ENCODE assay signal across 26 mouse cellular contexts in genomic region chr13:37799413-37799812, GRCm38 (mm10). TPM values are rescaled to one million over a fixed set of nuclear protein-coding genes. Genes with fewer than 3 reads are reported as not detected.
DNase-seq lines count a peak whose midpoint lies in the region; ATAC-seq and TF ChIP-seq lines count a peak whose summit lies in the region.
"Had no signal": no experiment of that assay in that cellular context is flagged by ENCODE, and none has a peak within 500 bp of the region (broad histone marks: within the 10 kb centered on the region; RNA-seq: fewer than 3 reads in every experiment).

No protein-coding gene starts in this region.

- no peak overlapping the region for H3K4me3 ChIP-seq in heart, embryonic 14.5 days (ENCODE audit: control insufficient read depth in 1 of 2, insufficient read depth in 1 of 2, low read depth in 1 of 2, low read length in 2 of 2)
- H3K4me3 ChIP-seq in heart, adult 2 months, result no peak overlapping the region
- H3K4me3 ChIP-seq in liver, adult 2 months (ENCODE audit: insufficient read depth, low read depth, low read length), result peak overlapping the region; percentile 54
- no peak overlapping the region for H3K4me3 ChIP-seq in liver, embryonic 11.5 days (ENCODE audit: low read depth, low read length)
- H3K4me3 ChIP-seq in small intestine, adult 2 months (ENCODE audit: low read depth, low read length), result peak overlapping the region; percentile 38; the same call in 1 of the 2 replicates
- H3K4me3 ChIP-seq: embryonic facial prominence, embryonic 10.5 days; embryonic facial prominence, embryonic 15.5 days; forebrain, embryonic 13.5 days; hindbrain, embryonic 12.5 days; liver, embryonic 13.5 days; lung, embryonic 15.5 days; midbrain, embryonic 10.5 days; midbrain, embryonic 15.5 days; neural tube, embryonic 15.5 days; stomach, embryonic 15.5 days had no signal

- intact Hi-C loops in heart, postnatal 10 days (cut with DNase I), result no loop called here
- intact Hi-C loops in heart, adult 2 months (cut with DNase I), result no loop called here

- 0 out of 4 replicates have a peak overlapping the region, but pooled peaks of 1 of the 2 experiments have one; percentile 41 for H3K27ac ChIP-seq in heart, embryonic 14.5 days (replicated peaks in 1 of 2; ENCODE audit: control insufficient read depth in 1 of 2, insufficient read depth in 1 of 2, low read depth in 2 of 2, low read length in 2 of 2)
- H3K27ac ChIP-seq in heart, adult 2 months, result no peak overlapping the region
- peak overlapping the region; percentile 95 for H3K27ac ChIP-seq in liver, adult 2 months (replicated peaks; ENCODE audit: insufficient read depth, low read depth, low read length)
- no peak overlapping the region for H3K27ac ChIP-seq in liver, embryonic 11.5 days (ENCODE audit: low read depth, low read length)
- no peak overlapping the region for H3K27ac ChIP-seq in small intestine, adult 2 months (ENCODE audit: insufficient read depth, low read depth, low read length)
- H3K27ac ChIP-seq: embryonic facial prominence, embryonic 10.5 days; embryonic facial prominence, embryonic 15.5 days; forebrain, embryonic 13.5 days; hindbrain, embryonic 12.5 days; hindbrain, postnatal 0 days; liver, embryonic 13.5 days; lung, embryonic 15.5 days; midbrain, embryonic 10.5 days; midbrain, embryonic 15.5 days; neural tube, embryonic 15.5 days; stomach, embryonic 15.5 days had no signal

- H3K4me1 ChIP-seq in heart, embryonic 14.5 days (ENCODE audit: control insufficient read depth in 2 of 2, insufficient read depth in 2 of 2, low read length in 2 of 2), result peaks cover 19 to 27% of the 10 kb centered on the region in 2 experiments
- H3K4me1 ChIP-seq in heart, adult 2 months (ENCODE audit: control insufficient read depth, insufficient read depth, low read length), result peaks cover 2% of the 10 kb centered on the region; the same call in 1 of the 2 replicates
- peaks cover 7% of the 10 kb centered on the region for H3K4me1 ChIP-seq in liver, adult 2 months (ENCODE audit: control insufficient read depth, insufficient read depth, low read length)
- H3K4me1 ChIP-seq in liver, embryonic 11.5 days (replicated peaks; ENCODE audit: control insufficient read depth, insufficient read depth, low read length), result peaks cover 27% of the 10 kb centered on the region
- peaks cover 27% of the 10 kb centered on the region for H3K4me1 ChIP-seq in small intestine, adult 2 months (ENCODE audit: control insufficient read depth, insufficient read depth, insufficient read length, low read length)
- H3K4me1 ChIP-seq: embryonic facial prominence, embryonic 15.5 days had no signal

- H3K4me2 ChIP-seq in heart, embryonic 14.5 days (ENCODE audit: low read length), result peak overlapping the region; percentile 48
- H3K4me2 ChIP-seq in liver, embryonic 11.5 days, result no peak overlapping the region
- H3K4me2 ChIP-seq: embryonic facial prominence, embryonic 15.5 days; forebrain, embryonic 13.5 days; hindbrain, embryonic 12.5 days; liver, embryonic 13.5 days; lung, embryonic 15.5 days; midbrain, embryonic 15.5 days; neural tube, embryonic 15.5 days; stomach, embryonic 15.5 days had no signal

- peak; percentile 67 for DNase-seq in heart, adult 11 months
- DNase-seq in heart, postnatal 10 days, result no peak
- DNase-seq in heart, adult 2 months, result no peak
- DNase-seq in liver, adult 2 months (ENCODE audit: extremely low read depth, low read depth, low spot score), result peak; percentile 89
- DNase-seq in liver, embryonic 11.5 days (ENCODE audit: low spot score), result no peak
- DNase-seq: cerebellum, adult 8-10 months; cerebellum, postnatal 25 days; gastrocnemius, postnatal 10 days; kidney, adult 11 months; kidney, postnatal 14 days; layer of hippocampus, adult 9-11 months; liver, embryonic 13.5 days; right cerebral cortex, postnatal 14 days had no signal

- no peak overlapping the region for H3K9ac ChIP-seq in heart, embryonic 14.5 days (ENCODE audit: low read length)
- no peak overlapping the region for H3K9ac ChIP-seq in heart, adult 2 months (ENCODE audit: low read depth, low read length)
- peak overlapping the region; percentile 74 for H3K9ac ChIP-seq in liver, adult 2 months (ENCODE audit: low read depth, low read length)
- H3K9ac ChIP-seq in liver, embryonic 11.5 days (ENCODE audit: low read depth, low read length), result no peak overlapping the region
- H3K9ac ChIP-seq: embryonic facial prominence, embryonic 15.5 days; forebrain, embryonic 13.5 days; hindbrain, embryonic 12.5 days; liver, embryonic 13.5 days; lung, embryonic 15.5 days; midbrain, embryonic 15.5 days; neural tube, embryonic 15.5 days; stomach, embryonic 15.5 days had no signal

- TF ChIP-seq EP300 in heart, adult 2 months (IDR thresholded peaks at IDR 0.05; ENCODE audit: insufficient read depth, low read depth, low read length), result no peak

- no peaks in the 10 kb centered on the region for H3K79me2 ChIP-seq in heart, adult 2 months (replicated peaks; ENCODE audit: control insufficient read depth, insufficient read depth, low read length)
- H3K79me2 ChIP-seq in liver, adult 2 months (ENCODE audit: control insufficient read depth, insufficient read depth, low read length), result no peaks in the 10 kb centered on the region

- TF ChIP-seq CTCF in heart, adult 2 months (IDR thresholded peaks at IDR 0.05), result no peak
- no peak for TF ChIP-seq CTCF in liver, adult 2 months (IDR thresholded peaks at IDR 0.05; ENCODE audit: low read depth, low read length)
- TF ChIP-seq CTCF in small intestine, adult 2 months (IDR thresholded peaks at IDR 0.05; ENCODE audit: extremely low read depth, insufficient read length, insufficient replicate concordance, low read depth, low read length), result no peak

- WGBS in heart, embryonic 14.5 days, result 52% methylated on average over 9 of the region's 9 CpGs
- WGBS in heart, adult 2 months, result 64% methylated on average over 9 of the region's 9 CpGs
- WGBS in liver, adult 2 months, result 24% methylated on average over 9 of the region's 9 CpGs
- 69% methylated on average over 9 of the region's 9 CpGs for WGBS in liver, embryonic 11.5 days
- WGBS in small intestine, adult 2 months, result 31% methylated on average over 9 of the region's 9 CpGs

- no peak for ATAC-seq in heart, embryonic 14.5 days (ENCODE audit: insufficient number of reproducible peaks, insufficient read depth, low FRiP score, low read depth)
- no peak for ATAC-seq in liver, embryonic 11.5 days (replicated peaks; ENCODE audit: low FRiP score)
- ATAC-seq: forebrain, embryonic 13.5 days; hindbrain, postnatal 0 days; midbrain, embryonic 15.5 days; Patski had no signal

- no peaks in the 10 kb centered on the region for H3K36me3 ChIP-seq in heart, embryonic 14.5 days (ENCODE audit: control insufficient read depth, insufficient read depth, low read length)
- no peaks in the 10 kb centered on the region for H3K36me3 ChIP-seq in heart, adult 2 months (ENCODE audit: control insufficient read depth, insufficient read depth, low read length)
- H3K36me3 ChIP-seq in liver, adult 2 months (ENCODE audit: control insufficient read depth, insufficient read depth, low read length), result no peaks in the 10 kb centered on the region
- no peaks in the 10 kb centered on the region for H3K36me3 ChIP-seq in liver, embryonic 11.5 days (ENCODE audit: control insufficient read depth, insufficient read depth, low read length)
- no peaks in the 10 kb centered on the region for H3K36me3 ChIP-seq in small intestine, adult 2 months (ENCODE audit: control insufficient read depth, insufficient read depth, low read length)
- H3K36me3 ChIP-seq: embryonic facial prominence, embryonic 10.5 days; embryonic facial prominence, embryonic 15.5 days; hindbrain, embryonic 12.5 days; liver, embryonic 13.5 days; lung, embryonic 15.5 days; midbrain, embryonic 10.5 days; midbrain, embryonic 15.5 days; neural tube, embryonic 15.5 days; stomach, embryonic 15.5 days had no signal

- no peak for TF ChIP-seq POLR2A in heart, adult 2 months (IDR thresholded peaks at IDR 0.05; ENCODE audit: insufficient read depth, low read depth, low read length)
- TF ChIP-seq POLR2A in liver, adult 2 months (IDR thresholded peaks at IDR 0.05; ENCODE audit: extremely low read depth, insufficient read depth, low read length), result 0 out of 2 replicates have a peak, but pooled peaks have one; percentile 24
- no peak for TF ChIP-seq POLR2A in small intestine, adult 2 months (IDR thresholded peaks at IDR 0.05; ENCODE audit: low read depth, low read length)

- H3K27me3 ChIP-seq in heart, embryonic 14.5 days (ENCODE audit: control insufficient read depth, insufficient read depth, low read length), result no peaks in the 10 kb centered on the region
- H3K27me3 ChIP-seq in heart, adult 2 months (ENCODE audit: control insufficient read depth, insufficient read depth, low read length), result no peaks in the 10 kb centered on the region
- H3K27me3 ChIP-seq in liver, adult 2 months (ENCODE audit: control insufficient read depth, insufficient read depth, low read length), result no peaks in the 10 kb centered on the region
- H3K27me3 ChIP-seq in liver, embryonic 11.5 days (replicated peaks; ENCODE audit: control insufficient read depth, insufficient read depth, low read length), result no peaks in the 10 kb centered on the region
- no peaks in the 10 kb centered on the region for H3K27me3 ChIP-seq in small intestine, adult 2 months (ENCODE audit: control insufficient read depth, insufficient read depth, low read length)
- H3K27me3 ChIP-seq: embryonic facial prominence, embryonic 15.5 days; liver, embryonic 13.5 days; lung, embryonic 15.5 days; midbrain, embryonic 15.5 days; neural tube, embryonic 15.5 days; Patski; stomach, embryonic 15.5 days had no signal

- no peaks in the 10 kb centered on the region for H3K9me3 ChIP-seq in heart, embryonic 14.5 days (ENCODE audit: control insufficient read depth, low read length)
- no peaks in the 10 kb centered on the region for H3K9me3 ChIP-seq in liver, embryonic 11.5 days (ENCODE audit: control insufficient read depth, low read length)
- H3K9me3 ChIP-seq: embryonic facial prominence, embryonic 10.5 days; embryonic facial prominence, embryonic 15.5 days; forebrain, embryonic 13.5 days; hindbrain, embryonic 12.5 days; liver, embryonic 13.5 days; lung, embryonic 15.5 days; midbrain, embryonic 10.5 days; midbrain, embryonic 15.5 days; neural tube, embryonic 15.5 days; stomach, embryonic 15.5 days had no signal

RNA-seq across cellular contexts. Expression of gene Rreb1, which starts 21.2 kb away (rescaled TPM):
- 10 to 100 TPM; 46.7 to 61.8 TPM for total RNA-seq in heart, postnatal 10 days (2021)
- 13.6 and 17.8 TPM in 2 replicates for polyA plus RNA-seq in heart, embryonic 14.5 days (2014; fragmentation: Nextera tagmentation; extraction: Ambion mirVana)
- total RNA-seq in heart, adult 2 months (2021), result 10 to 100 TPM; 34.3 to 57.5 TPM
- polyA plus RNA-seq in heart, adult 2 months (2012; rRNA removed), result 12.8 and 16.4 TPM in 2 replicates
- 9.0 and 11.7 TPM in 2 replicates for total RNA-seq in liver, adult 2 months (2014; rRNA removed)
- 12.4 and 13.6 TPM in 2 replicates for polyA plus RNA-seq in liver, adult 2 months (2012; rRNA removed)
- 20.6 and 23.6 TPM in 2 replicates for polyA plus RNA-seq in liver, embryonic 11.5 days (2014; fragmentation: Nextera tagmentation; extraction: Ambion mirVana)
- polyA plus RNA-seq in small intestine, adult 2 months (2012; rRNA removed), result 16.7 and 28.2 TPM in 2 replicates

Comparison
In these comparisons a context has a peak if more than half of its experiments do, and no peak if none do; other contexts are left out.
1. DNase-seq: peak in heart, adult 11 months (single experiment) and liver, adult 2 months (single experiment); none in heart, postnatal 10 days (0 of 2), heart, adult 2 months (0 of 2) and liver, embryonic 11.5 days (single experiment).
2. H3K4me3 ChIP-seq: peak in liver, adult 2 months (single experiment) and small intestine, adult 2 months (single experiment); none in heart, embryonic 14.5 days (0 of 2), heart, adult 2 months (single experiment) and liver, embryonic 11.5 days (single experiment).